Mouse (Mus musculus): ENCODE measurements around the gene Vapa. TPM values are rescaled to one million over a fixed set of nuclear protein-coding genes. Genes with fewer than 3 reads are reported as not detected.
A peak's percentile ranks its signal among the peaks of the same experiment; 100 is the strongest.

The Vapa gene
- total and polyA plus RNA-seq, 3 experiments: 51.4 to 158 (median 151) TPM

- peak overlapping the region; percentile 83 for H3K4me2 ChIP-seq (ENCODE audit: insufficient read depth, low read depth, poor library complexity, severe bottlenecking)
- H3K27ac ChIP-seq (ENCODE audit: insufficient read depth, low read depth): no peak overlapping the region
- in situ Hi-C loops (cut with MboI; ENCODE audit: low pct_ligation_motif_present, low pct_unique_long_range_greater_than_20kb, low sequenced_read_pairs): no loop called here
- no peak for DNase-seq (ENCODE audit: extremely low read depth)
- no peaks in the 10 kb centered on the region for H3K27me3 ChIP-seq (replicated peaks)
- H3K4me1 ChIP-seq (ENCODE audit: control insufficient read depth in 1 of 2, insufficient read depth in 2 of 2): peaks cover 8 to 11% of the 10 kb centered on the region in 2 experiments
- TF ChIP-seq KAT2A (IDR thresholded peaks at IDR 0.05; ENCODE audit: insufficient replicate concordance, low read length) (no peak), USF1 (IDR thresholded peaks at IDR 0.05; ENCODE audit: low read depth, low read length) (no peak), BHLHE40 (IDR thresholded peaks at IDR 0.05; ENCODE audit: low read depth, low read length) (0 out of 2 replicates have a peak, but pooled peaks have one; percentile 8)
- H3K4me3 ChIP-seq (replicated peaks in 1 of 3; ENCODE audit: low read depth in 2 of 3, low read length in 2 of 3, poor library complexity in 1 of 3): no peak overlapping the region
- H3K9ac ChIP-seq (ENCODE audit: insufficient read depth, low read depth): no peak overlapping the region
- no peaks in the 10 kb centered on the region for H3K79me2 ChIP-seq (replicated peaks; ENCODE audit: control insufficient read depth, extremely low read depth, insufficient read depth, poor library complexity, severe bottlenecking)
- H3K36me3 ChIP-seq (replicated peaks in 1 of 2; ENCODE audit: control insufficient read depth in 1 of 2, insufficient read depth in 1 of 2, low read length in 1 of 2): no peaks in the 10 kb centered on the region
- H3K9me3 ChIP-seq (replicated peaks; ENCODE audit: low read length): no peaks in the 10 kb centered on the region
- dilution Hi-C loops (cut with MboI; ENCODE audit: extremely low pct_ligation_motif_present, extremely low pct_unique_long_range_greater_than_20kb, low sequenced_read_pairs): no loop called here
Measured at GRCm38 (mm10) chr17:65563345-65563744, 50.0 kb downstream of the Vapa start.

- peak overlapping the region; percentile 83; the same call in 1 of the 2 replicates for H3K4me2 ChIP-seq (ENCODE audit: insufficient read depth, low read depth, poor library complexity, severe bottlenecking)
- H3K36me3 ChIP-seq (replicated peaks in 1 of 2; ENCODE audit: control insufficient read depth in 1 of 2, insufficient read depth in 1 of 2, low read length in 1 of 2): no peaks in the 10 kb centered on the region
- TF ChIP-seq USF2 (conservative IDR thresholded peaks at IDR 0.05; ENCODE audit: low read depth, low read length) (no peak), CTCF (conservative IDR thresholded peaks at IDR 0.05 in 1 of 2, IDR thresholded peaks at IDR 0.05 in 1 of 2; ENCODE audit: low read depth in 2 of 2, low read length in 2 of 2) (peak; percentile 61 to 77), RAD21 (IDR thresholded peaks at IDR 0.05; ENCODE audit: low read depth, low read length) (peak; percentile 76), SMC3 (IDR thresholded peaks at IDR 0.05; ENCODE audit: low read depth, low read length) (peak; percentile 48), ZNF384 (IDR thresholded peaks at IDR 0.05; ENCODE audit: low read depth, low read length) (peak; percentile 81)
- H3K9me3 ChIP-seq (replicated peaks; ENCODE audit: low read length): no peaks in the 10 kb centered on the region
- DNase-seq (ENCODE audit: extremely low read depth): peak; percentile 61
- no peak overlapping the region for H3K9ac ChIP-seq (ENCODE audit: insufficient read depth, low read depth)
- H3K79me2 ChIP-seq (replicated peaks; ENCODE audit: control insufficient read depth, extremely low read depth, insufficient read depth, poor library complexity, severe bottlenecking): no peaks in the 10 kb centered on the region
- peaks cover 8 to 14% of the 10 kb centered on the region in 2 experiments for H3K4me1 ChIP-seq (ENCODE audit: control insufficient read depth in 1 of 2, insufficient read depth in 2 of 2)
- H3K27ac ChIP-seq (ENCODE audit: insufficient read depth, low read depth): no peak overlapping the region
- dilution Hi-C loops (cut with MboI; ENCODE audit: extremely low pct_ligation_motif_present, extremely low pct_unique_long_range_greater_than_20kb, low sequenced_read_pairs): no loop called here
- H3K27me3 ChIP-seq (replicated peaks): no peaks in the 10 kb centered on the region
- no peak overlapping the region for H3K4me3 ChIP-seq (replicated peaks in 1 of 3; ENCODE audit: low read depth in 2 of 3, low read length in 2 of 3, poor library complexity in 1 of 3)
- in situ Hi-C loops (cut with MboI; ENCODE audit: low pct_ligation_motif_present, low pct_unique_long_range_greater_than_20kb, low sequenced_read_pairs): no loop called here
Measured at GRCm38 (mm10) chr17:65562761-65563160, 50.6 kb downstream of the Vapa start.

DNA sequence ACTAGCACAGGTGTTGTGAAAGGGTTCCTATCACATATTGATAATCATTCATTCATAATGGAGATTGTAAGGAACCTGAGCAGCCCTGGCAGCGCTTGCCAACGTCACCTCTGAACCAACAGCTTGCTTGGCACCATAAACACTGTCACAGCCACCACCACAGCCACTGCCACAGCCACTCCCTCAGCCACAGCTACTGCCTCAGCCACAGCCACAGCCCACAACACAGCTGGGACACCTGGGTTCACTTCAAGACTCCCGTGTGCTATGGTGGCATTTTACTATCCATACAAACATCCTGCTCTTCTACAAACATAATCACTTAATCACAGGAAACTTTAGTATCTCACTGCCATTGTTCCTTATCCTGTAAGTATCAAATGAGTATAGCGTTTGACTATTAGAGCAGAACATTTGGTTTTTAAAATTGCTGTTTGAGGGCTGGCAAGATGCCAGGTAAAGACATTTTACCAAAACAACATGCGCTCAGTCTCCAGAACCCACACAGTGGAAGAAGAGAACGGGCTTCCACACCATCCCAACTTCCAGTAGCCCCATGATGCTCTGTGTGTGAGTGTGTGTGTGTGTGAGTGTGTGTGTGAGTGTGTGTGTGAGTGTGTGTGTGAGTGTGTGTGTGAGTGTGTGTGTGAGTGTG is 51.9 kb downstream of the Vapa start:
- no peaks in the 10 kb centered on the region for H3K36me3 ChIP-seq (replicated peaks in 1 of 2; ENCODE audit: control insufficient read depth in 1 of 2, insufficient read depth in 1 of 2, low read length in 1 of 2)
- TF ChIP-seq USF1 (IDR thresholded peaks at IDR 0.05; ENCODE audit: low read depth, low read length): no peak
- TF ChIP-seq MAZ (IDR thresholded peaks at IDR 0.05; ENCODE audit: low read depth, low read length): no peak
- TF ChIP-seq ZNF384 (IDR thresholded peaks at IDR 0.05; ENCODE audit: low read depth, low read length): no peak
- no peak for TF ChIP-seq UBTF (IDR thresholded peaks at IDR 0.05; ENCODE audit: low read depth, low read length)
- no peak for TF ChIP-seq ETS1 (conservative IDR thresholded peaks at IDR 0.05; ENCODE audit: low read depth, low read length)
- dilution Hi-C loops (cut with MboI; ENCODE audit: extremely low pct_ligation_motif_present, extremely low pct_unique_long_range_greater_than_20kb, low sequenced_read_pairs): no loop called here

More for the DNA sequence above, 51.9 kb downstream of the Vapa start:
- in situ Hi-C loops (cut with MboI; ENCODE audit: low pct_ligation_motif_present, low pct_unique_long_range_greater_than_20kb, low sequenced_read_pairs): no loop called here
- H3K4me1 ChIP-seq (ENCODE audit: control insufficient read depth in 1 of 2, insufficient read depth in 2 of 2): peaks cover 8 to 19% of the 10 kb centered on the region in 2 experiments
- no peak overlapping the region for H3K4me3 ChIP-seq (replicated peaks in 1 of 3; ENCODE audit: low read depth in 2 of 3, low read length in 2 of 3, poor library complexity in 1 of 3)
- no peaks in the 10 kb centered on the region for H3K27me3 ChIP-seq (replicated peaks)
- H3K9me3 ChIP-seq (replicated peaks; ENCODE audit: low read length): no peaks in the 10 kb centered on the region
- DNase-seq (ENCODE audit: extremely low read depth): no peak
- H3K4me2 ChIP-seq (ENCODE audit: insufficient read depth, low read depth, poor library complexity, severe bottlenecking): no peak overlapping the region
- H3K27ac ChIP-seq (ENCODE audit: insufficient read depth, low read depth): no peak overlapping the region
- no peaks in the 10 kb centered on the region for H3K79me2 ChIP-seq (replicated peaks; ENCODE audit: control insufficient read depth, extremely low read depth, insufficient read depth, poor library complexity, severe bottlenecking)
- H3K9ac ChIP-seq (ENCODE audit: insufficient read depth, low read depth): no peak overlapping the region

Measured in CH12.LX (cell line).